Mouse (Mus musculus): Measurements from ENCODE around the gene Osbpl3.

Osbpl3 gene

GRCm38 (mm10) chr6:50403524-50403923, 52.5 kb downstream of the Osbpl3 start:
- DNase-seq (ENCODE audit: low read depth, low spot score), result no peak

DNA sequence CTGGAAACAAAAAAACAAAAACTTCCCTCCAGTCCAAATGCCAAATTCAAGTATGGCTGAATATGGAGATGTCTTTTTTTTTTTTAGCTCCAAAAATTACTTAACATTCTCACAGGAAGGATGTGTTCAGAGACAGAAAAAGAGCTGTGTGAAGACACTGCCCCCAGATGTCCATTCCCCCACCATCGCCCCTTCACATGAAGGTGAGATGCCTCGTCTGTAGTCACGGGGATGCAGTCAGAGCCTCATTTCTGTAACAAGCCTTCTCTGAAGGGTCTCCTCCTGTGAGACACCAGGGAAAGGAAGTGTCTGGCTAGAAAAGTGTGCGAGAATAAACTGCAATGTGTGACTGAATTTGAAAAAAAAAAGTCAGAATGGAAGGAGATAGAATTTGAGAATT, 53.1 kb downstream of the Osbpl3 start:
- no peak for DNase-seq (ENCODE audit: low read depth, low spot score)

GRCm38 (mm10) chr6:50400234-50400633, 55.8 kb downstream of the Osbpl3 start:
- no peak for DNase-seq (ENCODE audit: low read depth, low spot score)

GRCm38 (mm10) chr6:50399427-50400195, 56.4 kb downstream of the Osbpl3 start:
- DNase-seq (ENCODE audit: low read depth, low spot score), result no peak

DNA sequence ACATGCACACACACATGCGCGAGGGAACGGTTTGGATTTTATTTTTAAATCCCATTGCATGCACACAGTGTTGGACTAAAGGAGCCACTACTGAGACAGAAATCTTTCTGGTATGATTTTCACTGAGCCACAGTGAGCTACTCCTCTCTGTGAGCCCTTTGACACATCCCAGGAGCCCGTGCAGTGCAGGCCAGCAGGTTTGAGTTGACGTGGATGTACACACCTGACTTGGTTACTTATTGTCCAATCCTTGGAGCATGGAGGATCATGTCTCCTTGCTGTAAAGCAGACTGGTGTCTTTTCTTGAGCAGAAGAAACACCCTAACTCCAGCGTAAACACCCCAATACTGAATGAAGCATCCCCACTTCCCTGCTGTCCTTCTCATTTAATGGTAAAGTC, 57.7 kb downstream of the Osbpl3 start:
- DNase-seq (ENCODE audit: low read depth, low spot score), result no peak

DNA sequence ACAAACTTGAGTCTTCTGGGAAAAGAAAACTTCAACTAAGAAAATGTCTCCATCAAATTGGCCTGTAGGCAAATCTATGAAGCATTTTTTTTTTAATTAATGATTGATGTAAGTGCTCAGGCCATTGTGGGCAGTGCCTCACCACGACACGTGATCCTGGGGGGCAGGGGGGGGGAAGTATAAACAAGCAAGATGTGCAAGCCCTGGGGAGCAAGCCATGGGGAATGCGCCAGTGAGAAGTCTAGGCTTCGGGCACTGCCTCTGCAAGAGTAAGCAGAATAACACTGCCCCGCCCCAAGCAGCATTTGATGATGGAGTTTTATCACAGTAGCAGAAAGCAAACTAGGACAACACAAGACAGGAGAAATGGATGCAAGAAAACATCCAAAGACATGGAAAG, 58.9 kb downstream of the Osbpl3 start:
- DNase-seq (ENCODE audit: low read depth, low spot score), result no peak

DNA sequence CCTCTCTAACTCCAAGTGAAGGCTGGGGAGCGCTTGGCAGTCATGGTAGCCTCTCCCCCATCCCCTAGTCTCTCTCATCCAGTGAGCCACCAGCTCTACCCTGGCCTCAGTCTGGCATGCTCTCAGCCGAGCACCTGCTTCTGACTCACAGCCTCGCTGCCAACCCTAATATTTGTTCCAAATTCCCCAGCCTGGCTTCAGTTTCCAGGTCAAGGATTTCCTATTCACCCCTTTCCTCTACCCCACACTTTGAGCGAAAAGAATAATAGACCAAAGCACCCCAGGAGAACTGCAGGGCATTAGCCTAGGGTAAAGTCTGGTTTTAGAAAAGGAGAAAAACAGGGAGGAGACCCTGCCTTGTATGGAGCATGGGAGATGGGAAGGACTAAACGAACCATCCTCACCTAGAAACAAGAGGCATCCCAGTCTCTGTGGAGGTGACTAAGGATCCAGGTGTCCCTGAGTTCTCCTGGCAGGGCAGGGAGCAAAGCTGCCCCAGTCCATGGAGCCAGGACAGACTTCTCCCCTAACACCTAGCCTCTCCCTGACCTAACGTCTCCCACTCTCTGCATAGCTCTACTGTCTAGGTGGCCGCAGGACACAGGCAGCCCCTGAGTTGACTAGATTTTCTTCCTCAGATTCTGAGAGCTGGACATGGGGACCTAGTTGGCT, 60.2 kb downstream of the Osbpl3 start:
- no peak for DNase-seq (ENCODE audit: low read depth, low spot score)

DNA sequence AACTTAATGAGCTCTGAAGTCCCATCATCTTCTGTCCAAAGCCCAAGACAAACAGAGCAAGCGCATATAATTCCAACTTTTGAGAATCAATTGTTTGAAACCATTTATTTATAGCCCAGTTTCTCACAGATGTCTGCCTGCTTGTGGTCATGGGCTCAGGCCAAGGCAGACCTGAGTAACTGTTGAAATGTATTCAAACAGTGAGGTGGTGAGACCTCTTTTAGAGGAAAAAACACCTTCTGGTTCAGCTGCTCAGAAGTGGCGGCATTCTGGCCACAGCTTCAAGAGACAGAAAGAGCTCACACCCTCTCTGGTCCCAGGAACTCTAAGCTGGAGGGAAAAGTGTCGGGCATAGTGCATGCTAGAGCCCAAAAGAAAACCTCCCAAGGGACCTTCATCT, 61.6 kb downstream of the Osbpl3 start:
- no peak for DNase-seq (ENCODE audit: low read depth, low spot score)

- no peak for DNase-seq (ENCODE audit: low read depth, low spot score)
These were observed 62.0 kb downstream of the Osbpl3 start for GRCm38 (mm10) chr6:50393960-50394359.

GRCm38 (mm10) chr6:50391951-50392350, 64.0 kb downstream of the Osbpl3 start:
- no peak for DNase-seq (ENCODE audit: low read depth, low spot score)

DNA sequence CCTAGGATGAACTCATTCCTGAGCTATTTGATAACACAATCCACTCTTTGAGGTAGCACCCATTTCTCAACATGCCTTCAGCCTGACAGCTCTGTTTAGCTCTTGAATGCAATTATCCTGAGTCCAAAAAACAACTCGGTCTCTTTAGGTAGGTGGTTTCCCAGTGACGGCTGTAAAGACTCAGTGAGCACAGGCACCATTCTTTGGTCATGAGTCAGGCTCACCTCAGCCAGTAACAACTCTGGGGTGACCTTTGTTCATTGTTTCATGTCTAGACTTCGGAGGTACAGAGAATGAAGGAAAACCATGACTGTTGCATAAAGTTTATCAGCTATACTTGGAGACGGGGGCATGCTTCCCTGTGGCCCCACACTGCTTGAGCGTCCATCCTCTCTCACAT, 65.7 kb downstream of the Osbpl3 start:
- no peak for DNase-seq (ENCODE audit: low read depth, low spot score)

- no peak for DNase-seq (ENCODE audit: low read depth, low spot score)
These were observed 68.4 kb downstream of the Osbpl3 start for GRCm38 (mm10) chr6:50387629-50388028.

DNA sequence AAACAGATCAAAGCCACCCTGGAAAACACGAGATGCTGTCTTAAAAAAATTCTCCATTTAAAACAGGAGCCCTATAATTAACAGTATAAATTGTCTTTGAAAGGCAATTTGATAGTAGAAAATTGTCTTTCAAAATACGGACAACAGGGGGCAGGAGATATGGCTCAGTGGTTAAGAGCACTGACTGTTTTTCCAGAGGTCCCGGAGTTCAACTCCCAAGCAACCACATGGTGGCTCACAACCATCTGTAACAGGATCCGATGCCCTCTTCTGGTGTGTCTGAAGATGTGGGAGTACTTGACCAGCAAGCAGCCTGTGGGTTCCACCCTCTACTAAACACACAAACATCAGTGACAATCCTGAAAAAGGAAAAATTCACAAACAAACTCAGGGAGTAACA, 69.5 kb downstream of the Osbpl3 start:
- no peak for DNase-seq (ENCODE audit: low read depth, low spot score)

- no peak for DNase-seq (ENCODE audit: low read depth, low spot score)
These were observed 70.5 kb downstream of the Osbpl3 start for GRCm38 (mm10) chr6:50385451-50386013.

GRCm38 (mm10) chr6:50382711-50383110, 73.3 kb downstream of the Osbpl3 start:
- no peak for DNase-seq (ENCODE audit: low read depth, low spot score)

GRCm38 (mm10) chr6:50382196-50382595, 73.8 kb downstream of the Osbpl3 start:
- DNase-seq (ENCODE audit: low read depth, low spot score), result no peak

GRCm38 (mm10) chr6:50381504-50382091, 74.4 kb downstream of the Osbpl3 start:
- peak; percentile 31 for DNase-seq (ENCODE audit: low read depth, low spot score)

- no peak for DNase-seq (ENCODE audit: low read depth, low spot score)
These were observed 76.3 kb downstream of the Osbpl3 start for GRCm38 (mm10) chr6:50379740-50380139.

DNA sequence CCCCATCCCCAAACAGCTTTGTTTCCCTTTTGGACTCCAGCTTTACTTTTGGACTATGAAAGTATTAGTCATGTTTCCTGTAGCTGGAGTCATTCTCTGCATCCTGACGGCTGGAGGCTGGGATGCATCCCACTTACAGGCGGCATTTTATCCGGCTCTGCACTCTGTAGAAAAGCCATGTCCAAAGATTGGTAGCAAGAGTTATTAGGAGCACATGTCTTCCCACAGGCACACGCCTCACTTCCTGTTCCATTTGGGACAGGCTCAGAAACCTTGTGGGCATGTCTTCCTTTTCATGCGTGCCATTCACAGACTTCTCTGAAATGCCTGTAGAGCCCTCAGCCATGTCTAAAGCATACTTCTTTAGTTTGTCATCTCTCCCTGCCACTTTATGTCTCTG, 76.9 kb downstream of the Osbpl3 start:
- no peak for DNase-seq (ENCODE audit: low read depth, low spot score)

DNA sequence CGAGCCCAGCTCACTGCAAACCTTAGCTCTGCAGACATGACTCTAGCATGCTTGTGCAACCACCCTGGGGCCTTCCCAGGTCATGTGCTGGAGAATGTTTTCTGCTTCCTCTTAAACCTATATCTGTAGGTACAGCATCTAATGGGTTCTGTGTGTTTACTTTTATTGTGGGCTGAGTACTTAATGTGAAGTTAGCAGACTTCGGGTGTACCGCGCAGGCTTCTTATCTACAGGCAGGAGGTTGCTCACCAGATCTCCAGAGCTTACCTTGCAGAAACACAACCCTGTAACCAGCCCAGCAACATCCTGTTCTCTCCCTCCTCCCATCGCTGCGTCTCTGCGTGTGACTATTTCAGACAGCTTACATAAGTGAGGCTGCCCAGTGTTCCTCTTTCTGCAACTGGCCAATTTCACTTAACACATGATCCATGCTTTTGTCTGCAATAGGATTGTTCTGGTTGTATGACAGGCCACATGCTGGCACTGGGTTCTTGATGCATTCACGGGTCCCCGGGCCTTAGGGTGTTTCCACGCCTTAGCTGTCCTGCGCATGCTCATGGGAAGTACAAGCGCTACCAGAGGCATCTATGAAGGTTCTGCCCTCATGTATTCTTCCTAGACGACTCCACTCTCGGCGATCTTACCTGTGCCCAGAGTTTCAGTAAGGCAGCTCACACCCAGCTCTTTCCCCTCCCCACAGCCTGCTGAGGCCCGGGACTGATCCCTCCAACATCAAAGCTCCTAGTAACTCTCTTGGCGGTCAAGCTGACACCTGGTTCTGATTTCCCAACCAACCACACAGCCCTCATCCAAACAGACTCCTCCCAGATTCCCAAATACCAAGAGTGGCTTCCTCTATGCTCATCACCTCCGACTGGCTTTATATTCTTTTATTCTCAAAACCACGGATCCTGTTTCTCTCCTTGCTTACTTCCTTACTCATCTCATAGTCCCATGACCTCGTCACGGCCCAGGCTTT, 78.0 kb downstream of the Osbpl3 start:
- DNase-seq (ENCODE audit: low read depth, low spot score), result peak; percentile 37

GRCm38 (mm10) chr6:50376684-50377083, 79.3 kb downstream of the Osbpl3 start:
- DNase-seq (ENCODE audit: low read depth, low spot score), result no peak

Data from skeletal muscle tissue, adult 2 months (tissue).